Mouse (Mus musculus): ENCODE results near the gene Cd300ld5. TPM values are rescaled to one million over a fixed set of nuclear protein-coding genes. Genes with fewer than 3 reads are reported as not detected.

The Cd300ld5 gene
- polyA plus RNA-seq, 1 experiment from 2014 or later = not detected

GRCm38 (mm10) chr11:115073002-115073401, 35.4 kb upstream of the Cd300ld5 start:
- Histone ChIP-seq H3K4me1 (replicated peaks) (peaks cover 16% of the 10 kb centered on the region), H3K9me3 (no peaks in the 10 kb centered on the region), H3K4me3 (replicated peaks) (no peak overlapping the region), H3K4me2 (replicated peaks) (no peak overlapping the region), H3K27ac (no peak overlapping the region), H3K27me3 (replicated peaks) (no peaks in the 10 kb centered on the region), H3K36me3 (no peaks in the 10 kb centered on the region), H3K9ac (no peak overlapping the region)
- ATAC-seq = no peak
- 78% methylated on average over 5 of the region's 5 CpGs for WGBS

GRCm38 (mm10) chr11:115071631-115072294, 34.2 kb upstream of the Cd300ld5 start:
- Histone ChIP-seq H3K9ac (no peak overlapping the region; the same call in 1 of the 2 replicates), H3K27me3 (replicated peaks) (no peaks in the 10 kb centered on the region), H3K4me3 (replicated peaks) (no peak overlapping the region), H3K4me2 (replicated peaks) (peak overlapping the region; percentile 46), H3K9me3 (no peaks in the 10 kb centered on the region), H3K27ac (peak overlapping the region; percentile 54), H3K4me1 (replicated peaks) (peaks cover 16% of the 10 kb centered on the region), H3K36me3 (no peaks in the 10 kb centered on the region)
- WGBS = 11% methylated on average over 14 of the region's 14 CpGs
- ATAC-seq = peak; percentile 46; the same call in 1 of the 2 replicates

- Histone ChIP-seq H3K4me2 (replicated peaks) (peak overlapping the region; percentile 46), H3K4me3 (replicated peaks) (no peak overlapping the region), H3K27me3 (replicated peaks) (no peaks in the 10 kb centered on the region), H3K27ac (0 out of 2 replicates have a peak overlapping the region, but pooled peaks have one; percentile 54), H3K9ac (no peak overlapping the region; the same call in 1 of the 2 replicates), H3K9me3 (no peaks in the 10 kb centered on the region), H3K36me3 (no peaks in the 10 kb centered on the region), H3K4me1 (replicated peaks) (peaks cover 16% of the 10 kb centered on the region)
- no peak for ATAC-seq
- 12% methylated on average over 9 of the region's 9 CpGs for WGBS
These were observed 33.5 kb upstream of the Cd300ld5 start for GRCm38 (mm10) chr11:115071015-115071551.

GRCm38 (mm10) chr11:115066768-115067167, 29.2 kb upstream of the Cd300ld5 start:
- Histone ChIP-seq H3K9ac (no peak overlapping the region), H3K27me3 (replicated peaks) (no peaks in the 10 kb centered on the region), H3K36me3 (no peaks in the 10 kb centered on the region), H3K4me2 (replicated peaks) (no peak overlapping the region), H3K27ac (no peak overlapping the region), H3K9me3 (no peaks in the 10 kb centered on the region), H3K4me1 (replicated peaks) (peaks cover 9% of the 10 kb centered on the region), H3K4me3 (replicated peaks) (no peak overlapping the region)
- ATAC-seq = no peak
- WGBS = 60% methylated on average over 6 of the region's 6 CpGs

GRCm38 (mm10) chr11:115062077-115062476, 24.5 kb upstream of the Cd300ld5 start, which contains the start of gene Cd300e:
Gene Cd300e, minus strand, starts transcription at chr11:115062177.
- Histone ChIP-seq H3K27me3 (replicated peaks) (no peaks in the 10 kb centered on the region), H3K4me2 (replicated peaks) (no peak within 1 kb of the TSS), H3K9ac (no peak within 1 kb of the TSS), H3K9me3 (no peaks in the 10 kb centered on the region), H3K4me1 (replicated peaks) (no peaks in the 10 kb centered on the region), H3K4me3 (replicated peaks) (no peak within 1 kb of the TSS), H3K36me3 (no peaks in the 10 kb centered on the region), H3K27ac (no peak within 1 kb of the TSS)
- WGBS = 46% methylated on average over 5 of the region's 5 CpGs
- no peak for ATAC-seq

GRCm38 (mm10) chr11:115059797-115060196, 22.2 kb upstream of the Cd300ld5 start:
- Histone ChIP-seq H3K27ac (no peak overlapping the region), H3K4me3 (replicated peaks) (no peak overlapping the region), H3K36me3 (no peaks in the 10 kb centered on the region), H3K27me3 (replicated peaks) (no peaks in the 10 kb centered on the region), H3K9me3 (no peaks in the 10 kb centered on the region), H3K4me1 (replicated peaks) (no peaks in the 10 kb centered on the region), H3K9ac (no peak overlapping the region), H3K4me2 (replicated peaks) (no peak overlapping the region)
- WGBS = 75% methylated on average over 2 of the region's 2 CpGs
- no peak for ATAC-seq

GRCm38 (mm10) chr11:115058701-115059100, 21.1 kb upstream of the Cd300ld5 start:
- Histone ChIP-seq H3K27ac (no peak overlapping the region), H3K36me3 (no peaks in the 10 kb centered on the region), H3K4me3 (replicated peaks) (no peak overlapping the region), H3K9ac (no peak overlapping the region), H3K9me3 (no peaks in the 10 kb centered on the region), H3K4me1 (replicated peaks) (no peaks in the 10 kb centered on the region), H3K27me3 (replicated peaks) (no peaks in the 10 kb centered on the region), H3K4me2 (replicated peaks) (no peak overlapping the region)
- no peak for ATAC-seq
- WGBS = 76% methylated on average over 4 of the region's 4 CpGs

- Histone ChIP-seq H3K4me3 (replicated peaks) (no peak overlapping the region), H3K9me3 (no peaks in the 10 kb centered on the region), H3K36me3 (no peaks in the 10 kb centered on the region), H3K4me2 (replicated peaks) (no peak overlapping the region), H3K27me3 (replicated peaks) (no peaks in the 10 kb centered on the region), H3K27ac (no peak overlapping the region), H3K4me1 (replicated peaks) (no peaks in the 10 kb centered on the region), H3K9ac (no peak overlapping the region)
- ATAC-seq = no peak
These were observed 17.0 kb upstream of the Cd300ld5 start for GRCm38 (mm10) chr11:115054537-115054936.

- Histone ChIP-seq H3K9ac (no peak overlapping the region), H3K27ac (no peak overlapping the region), H3K36me3 (no peaks in the 10 kb centered on the region), H3K4me2 (replicated peaks) (no peak overlapping the region), H3K27me3 (replicated peaks) (no peaks in the 10 kb centered on the region), H3K4me3 (replicated peaks) (no peak overlapping the region), H3K9me3 (no peaks in the 10 kb centered on the region), H3K4me1 (replicated peaks) (no peaks in the 10 kb centered on the region)
- no peak for ATAC-seq
- 88% methylated on average over 1 of the region's 1 CpGs for WGBS
These were observed 15.4 kb upstream of the Cd300ld5 start for GRCm38 (mm10) chr11:115052991-115053390.

- H3K4me2 ChIP-seq (replicated peaks) = no peak overlapping the region
- H3K27me3 ChIP-seq (replicated peaks) = no peaks in the 10 kb centered on the region
- no peaks in the 10 kb centered on the region for H3K9me3 ChIP-seq
- H3K36me3 ChIP-seq = no peaks in the 10 kb centered on the region
- H3K4me1 ChIP-seq (replicated peaks) = no peaks in the 10 kb centered on the region
- no peak overlapping the region for H3K27ac ChIP-seq
- 2% methylated on average over 9 of the region's 9 CpGs for WGBS
- H3K9ac ChIP-seq = no peak overlapping the region
- ATAC-seq = no peak
- H3K4me3 ChIP-seq (replicated peaks) = no peak overlapping the region
These were observed 14.6 kb upstream of the Cd300ld5 start for GRCm38 (mm10) chr11:115052206-115052605.

- Histone ChIP-seq H3K27me3 (replicated peaks) (no peaks in the 10 kb centered on the region), H3K4me3 (replicated peaks) (no peak overlapping the region), H3K27ac (no peak overlapping the region), H3K36me3 (no peaks in the 10 kb centered on the region), H3K4me1 (replicated peaks) (no peaks in the 10 kb centered on the region), H3K9ac (no peak overlapping the region), H3K9me3 (no peaks in the 10 kb centered on the region), H3K4me2 (replicated peaks) (no peak overlapping the region)
- WGBS = 47% methylated on average over 3 of the region's 3 CpGs
- ATAC-seq = no peak
These were observed 11.8 kb upstream of the Cd300ld5 start for GRCm38 (mm10) chr11:115049282-115049895.

GRCm38 (mm10) chr11:115048259-115048658, 10.7 kb upstream of the Cd300ld5 start, which contains the start of gene Cd300ld3:
Gene Cd300ld3, minus strand, starts transcription at chr11:115048409.
- no peak within 1 kb of the TSS for H3K4me3 ChIP-seq (replicated peaks)
- H3K27me3 ChIP-seq (replicated peaks) = no peaks in the 10 kb centered on the region
- no peak within 1 kb of the TSS for H3K27ac ChIP-seq
- no peaks in the 10 kb centered on the region for H3K36me3 ChIP-seq
- 71% methylated on average over 2 of the region's 2 CpGs for WGBS
- H3K4me2 ChIP-seq (replicated peaks) = no peak within 1 kb of the TSS
- no peaks in the 10 kb centered on the region for H3K9me3 ChIP-seq
- no peak within 1 kb of the TSS for H3K9ac ChIP-seq
- no peak for ATAC-seq
- no peaks in the 10 kb centered on the region for H3K4me1 ChIP-seq (replicated peaks)

Measured in intestine, embryonic 15.5 days (tissue).